Mouse (Mus musculus) duodenum, adult 2 months (tissue): Measurements from ENCODE around the gene Washc4. TPM values are rescaled to one million over a fixed set of nuclear protein-coding genes. Genes with fewer than 3 reads are reported as not detected.

Experiments
- polyA plus RNA-seq: library from polyadenylated mRNA; depleted of rRNA; stranded (reverse); fragments of >200 nt; gene quantifications from 2 replicates; pipeline ENCODE4 v1.2.3, GENCODE M21; 2012; ENCODE audit warnings: low replicate concordance; rRNA removed

Washc4 gene
- 0.30 and 0.32 TPM in 2 replicates for polyA plus RNA-seq

DNA sequence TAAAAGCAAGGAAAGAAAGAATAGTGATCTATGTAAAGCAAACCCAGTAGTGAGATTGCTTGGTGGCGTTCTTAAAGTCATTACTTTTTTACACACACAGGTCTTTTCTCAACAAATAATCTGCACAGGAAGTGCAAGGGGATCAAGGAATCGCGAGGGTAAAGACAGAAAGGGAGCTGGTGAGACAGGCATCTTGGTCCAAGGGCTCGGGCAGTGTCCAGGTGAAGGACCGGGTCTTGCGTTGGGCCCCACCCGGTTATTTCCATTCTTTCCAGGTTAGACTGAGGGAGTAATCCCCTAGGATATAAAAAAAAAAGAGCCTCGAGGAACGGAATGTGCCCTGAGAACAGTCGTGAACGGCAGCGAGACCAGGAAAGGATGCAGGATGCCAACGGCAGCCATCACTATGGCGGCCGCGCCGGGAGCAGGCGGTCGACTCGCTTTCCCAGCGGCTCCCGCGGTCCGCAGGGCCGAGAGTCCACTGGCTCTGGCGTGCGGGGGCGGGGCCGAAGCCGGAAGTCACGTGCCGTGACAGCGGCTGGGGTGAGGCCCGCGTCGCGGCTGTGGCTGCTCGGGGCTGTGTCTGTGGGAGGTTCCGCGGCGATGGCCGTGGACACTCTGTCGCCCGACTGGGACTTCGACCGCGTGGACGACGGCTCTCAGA is at the start of gene Washc4:
Washc4 (plus strand) TSS at position 314 of the 664 bp plus-strand sequence.

DNA sequence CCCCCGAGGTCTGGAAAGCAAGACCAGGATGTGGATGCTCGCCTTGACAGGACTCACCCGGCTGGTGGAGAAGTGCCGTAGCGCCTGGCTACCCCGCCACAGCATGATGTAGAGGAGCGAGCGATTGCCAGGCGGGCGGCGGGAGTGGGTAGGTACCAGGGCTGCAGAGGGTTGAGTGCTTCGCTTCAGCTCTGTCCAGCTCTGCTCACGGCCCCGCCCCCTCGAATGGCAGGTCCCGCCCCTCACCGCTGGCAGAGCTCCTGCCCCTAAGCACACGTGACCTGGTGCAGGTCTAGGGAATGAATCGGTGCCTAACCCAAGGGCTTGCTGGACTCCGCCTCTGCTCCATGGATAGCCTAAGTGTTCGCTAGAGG is 9.7 kb upstream of the Washc4 start, which contains the start of gene Aldh1l2:
Aldh1l2 (minus strand) TSS at position 231 of the 374 bp plus-strand sequence.

Other genes with a start within 250 kb of the Washc4 start
- gene Slc41a2, start 205.9 kb upstream of the Washc4 start, polyA plus RNA-seq, result 5.9 and 6.8 TPM in 2 replicates
- 0.07 TPM in 2 replicates for gene D10Wsu102e, start 183.5 kb upstream of the Washc4 start, polyA plus RNA-seq
- gene Aldh1l2, start 9.6 kb upstream of the Washc4 start, polyA plus RNA-seq, result 0.02 and 0.50 TPM in 2 replicates
- gene Appl2, start 105.0 kb downstream of the Washc4 start, polyA plus RNA-seq, result 16.8 and 91.1 TPM in 2 replicates
- gene 1500009L16Rik, start 179.1 kb downstream of the Washc4 start, polyA plus RNA-seq, result 0.43 and 0.78 TPM in 2 replicates